Mouse (Mus musculus) cortical plate, adult 2 months (tissue): ENCODE measurements around the gene Hnrnpa3.

Experiments used
- CTCF ChIP-seq: fragments of 200-500 bp; IDR thresholded peaks from 2 replicates; pipeline ENCODE4 v1.5.1; 2011; ENCODE audit warnings: mild to moderate bottlenecking, control low read depth, low read length; ENCODE audit not compliant: insufficient read depth; ENCODE audit errors: extremely low read depth
- POLR2A ChIP-seq: fragments of 200-500 bp; IDR thresholded peaks from 2 replicates; pipeline ENCODE4 v1.6.1; 2011; ENCODE audit warnings: mild to moderate bottlenecking, low read length, control low read depth; ENCODE audit not compliant: insufficient read depth; ENCODE audit errors: extremely low read depth

GRCm38 (mm10) chr2:75609971-75610370 lies 49.1 kb upstream of the Hnrnpa3 start:
- TF ChIP-seq CTCF, result no peak
- TF ChIP-seq POLR2A, result no peak
